Mouse (Mus musculus) limb, embryonic 11.5 days (tissue): ENCODE data around the gene Ern1. TPM values are rescaled to one million over a fixed set of nuclear protein-coding genes. Genes with fewer than 3 reads are reported as not detected.

ENCODE experiments used
- ATAC-seq: fragments of 200-750 bp; cut with Nextera tagmentation; 2 replicates; pipeline ENCODE4 v1.8.0; 2017; ENCODE audit warnings: low read depth; ENCODE audit not compliant: insufficient number of reproducible peaks, low FRiP score, low TSS enrichment
- DNase-seq: peaks from one replicate; pipeline ENCODE4 v3.0.0-alpha.2; 2015; ENCODE audit warnings: low spot score
- H3K27ac ChIP-seq: fragments of 300-500 bp; sonication (generic); replicated peaks from 2 replicates; pipeline ENCODE4 v1.5.1; 2014; ENCODE audit warnings: low read depth, mild to moderate bottlenecking, low read length
- H3K27me3 ChIP-seq: fragments of 300-500 bp; sonication (generic); 2 replicates; pipeline ENCODE4 v1.6.1; 2014; ENCODE audit warnings: mild to moderate bottlenecking, low read length, mixed read lengths; ENCODE audit not compliant: control insufficient read depth, insufficient read depth
- H3K36me3 ChIP-seq: fragments of 300-500 bp; sonication (generic); 2 replicates; pipeline ENCODE4 v1.6.1; 2014; ENCODE audit warnings: mild to moderate bottlenecking, low read length, moderate library complexity, mixed read lengths; ENCODE audit not compliant: control insufficient read depth, insufficient read depth
- H3K4me1 ChIP-seq: fragments of 300-500 bp; sonication (generic); 2 replicates; pipeline ENCODE4 v1.6.1; 2014; ENCODE audit warnings: low read length, mixed read lengths; ENCODE audit not compliant: control insufficient read depth, insufficient read depth
- H3K4me2 ChIP-seq: fragments of 300-500 bp; sonication (generic); 2 replicates; pipeline ENCODE4 v1.6.1; 2014; ENCODE audit warnings: low read depth, mild to moderate bottlenecking, moderate library complexity; ENCODE audit not compliant: severe bottlenecking
- H3K4me3 ChIP-seq: fragments of 300-500 bp; sonication (generic); 2 replicates; pipeline ENCODE4 v1.5.1; 2014; ENCODE audit warnings: low read depth, low read length
- H3K9ac ChIP-seq: fragments of 300-500 bp; sonication (generic); 2 replicates; pipeline ENCODE4 v1.6.1; 2014; ENCODE audit warnings: mild to moderate bottlenecking, low read length
- H3K9me3 ChIP-seq: fragments of 300-500 bp; sonication (generic); 2 replicates; pipeline ENCODE4 v1.6.1; 2016; ENCODE audit warnings: low read length; ENCODE audit not compliant: control insufficient read depth
- WGBS: fragments of 180-500 bp; shearing (Covaris S2); extraction: QIAGEN DNeasy Blood & Tissue Kit; methylation state at CpG from one replicate; pipeline ENCODE4 v1.1.7; 2014; 5-methylcytosine and 5-hydroxymethylcytosine counted together
- polyA plus RNA-seq: library from polyadenylated mRNA; unstranded; fragments of >200 nt; fragmentation: Nextera tagmentation; extraction: Ambion mirVana; gene quantifications from 2 replicates; pipeline ENCODE4 v1.2.1, GENCODE M21; 2014

Gene Ern1
- polyA plus RNA-seq, 1 experiment from 2014 or later: 6.9 TPM

- H3K27me3 ChIP-seq: no peaks in the 10 kb centered on the region
- H3K36me3 ChIP-seq: no peaks in the 10 kb centered on the region
- peaks cover 24% of the 10 kb centered on the region for H3K4me1 ChIP-seq
- no peak; the same call in 1 of the 2 replicates for ATAC-seq
- WGBS: 43% methylated on average over 3 of the region's 3 CpGs
- no peak overlapping the region for H3K4me2 ChIP-seq
- DNase-seq: no peak
- H3K4me3 ChIP-seq: no peak overlapping the region
- no peak overlapping the region for H3K9ac ChIP-seq
- no peaks in the 10 kb centered on the region for H3K9me3 ChIP-seq
- no peak overlapping the region for H3K27ac ChIP-seq
These were observed 34.9 kb upstream of the Ern1 start for GRCm38 (mm10) chr11:106522538-106522937.

GRCm38 (mm10) chr11:106521612-106522011, 34.0 kb upstream of the Ern1 start:
- Histone ChIP-seq H3K9ac (no peak overlapping the region), H3K9me3 (no peaks in the 10 kb centered on the region), H3K36me3 (no peaks in the 10 kb centered on the region), H3K4me1 (peaks cover 22% of the 10 kb centered on the region), H3K27ac (no peak overlapping the region), H3K27me3 (no peaks in the 10 kb centered on the region), H3K4me3 (no peak overlapping the region), H3K4me2 (no peak overlapping the region)
- WGBS: 51% methylated on average over 4 of the region's 4 CpGs
- no peak for ATAC-seq
- DNase-seq: no peak

- H3K27me3 ChIP-seq: no peaks in the 10 kb centered on the region
- H3K27ac ChIP-seq: no peak overlapping the region
- H3K9ac ChIP-seq: no peak overlapping the region
- no peak overlapping the region for H3K4me2 ChIP-seq
- no peak overlapping the region for H3K4me3 ChIP-seq
- WGBS: 33% methylated on average over 3 of the region's 3 CpGs
- H3K9me3 ChIP-seq: no peaks in the 10 kb centered on the region
- DNase-seq: no peak
- no peak for ATAC-seq
- peaks cover 19% of the 10 kb centered on the region for H3K4me1 ChIP-seq
- H3K36me3 ChIP-seq: no peaks in the 10 kb centered on the region
These were observed 32.8 kb upstream of the Ern1 start for GRCm38 (mm10) chr11:106520404-106520803.

- no peaks in the 10 kb centered on the region for H3K27me3 ChIP-seq
- no peak overlapping the region; the same call in 1 of the 2 replicates for H3K27ac ChIP-seq
- H3K9ac ChIP-seq: no peak overlapping the region
- H3K4me2 ChIP-seq: no peak overlapping the region
- 29% methylated on average over 4 of the region's 4 CpGs for WGBS
- H3K4me1 ChIP-seq: peaks cover 22% of the 10 kb centered on the region
- no peak overlapping the region for H3K4me3 ChIP-seq
- no peak for ATAC-seq
- DNase-seq: no peak
- H3K36me3 ChIP-seq: no peaks in the 10 kb centered on the region
- no peaks in the 10 kb centered on the region for H3K9me3 ChIP-seq
These were observed 31.9 kb upstream of the Ern1 start for GRCm38 (mm10) chr11:106519519-106519918.

GRCm38 (mm10) chr11:106518391-106518790, 30.7 kb upstream of the Ern1 start:
- H3K4me3 ChIP-seq: no peak overlapping the region
- ATAC-seq (no peak; the same call in 1 of the 2 replicates), DNase-seq (no peak)

GRCm38 (mm10) chr11:106515079-106515745, 27.6 kb upstream of the Ern1 start:
- no peak overlapping the region for H3K4me3 ChIP-seq
- H3K27me3 ChIP-seq: no peaks in the 10 kb centered on the region
- 77% methylated on average over 16 of the region's 16 CpGs for WGBS
- no peaks in the 10 kb centered on the region for H3K9me3 ChIP-seq
- no peak overlapping the region for H3K4me2 ChIP-seq
- H3K36me3 ChIP-seq: peaks cover 2% of the 10 kb centered on the region
- DNase-seq: no peak
- no peak for ATAC-seq
- H3K4me1 ChIP-seq: peaks cover 22% of the 10 kb centered on the region
- no peak overlapping the region for H3K9ac ChIP-seq
- H3K27ac ChIP-seq: no peak overlapping the region

More at GRCm38 (mm10) chr11:106518391-106518790, 30.7 kb upstream of the Ern1 start:
- WGBS: 20% methylated on average over 4 of the region's 4 CpGs
- no peaks in the 10 kb centered on the region for H3K9me3 ChIP-seq
- H3K27ac ChIP-seq: no peak overlapping the region
- no peak overlapping the region for H3K9ac ChIP-seq
- peaks cover 26% of the 10 kb centered on the region for H3K4me1 ChIP-seq
- no peaks in the 10 kb centered on the region for H3K27me3 ChIP-seq
- H3K4me2 ChIP-seq: no peak overlapping the region
- H3K36me3 ChIP-seq: no peaks in the 10 kb centered on the region

- Histone ChIP-seq H3K36me3 (peaks cover 2% of the 10 kb centered on the region), H3K27me3 (no peaks in the 10 kb centered on the region), H3K4me1 (peaks cover 20% of the 10 kb centered on the region), H3K4me3 (no peak overlapping the region), H3K9ac (no peak overlapping the region), H3K27ac (no peak overlapping the region), H3K4me2 (no peak overlapping the region), H3K9me3 (no peaks in the 10 kb centered on the region)
- 30% methylated on average over 5 of the region's 5 CpGs for WGBS
- no peak for ATAC-seq
- no peak for DNase-seq
These were observed 26.8 kb upstream of the Ern1 start for GRCm38 (mm10) chr11:106514446-106514845.

- H3K36me3 ChIP-seq: peaks cover 7% of the 10 kb centered on the region
- peak overlapping the region; percentile 27; the same call in 1 of the 2 replicates for H3K9ac ChIP-seq
- WGBS: 43% methylated on average over 2 of the region's 2 CpGs
- DNase-seq (peak; percentile 58), ATAC-seq (no peak)
- H3K4me2 ChIP-seq: no peak overlapping the region
- H3K27me3 ChIP-seq: no peaks in the 10 kb centered on the region
- H3K9me3 ChIP-seq: no peaks in the 10 kb centered on the region
- no peak overlapping the region for H3K4me3 ChIP-seq
- H3K4me1 ChIP-seq: peaks cover 13% of the 10 kb centered on the region
- no peak overlapping the region for H3K27ac ChIP-seq
These were observed 25.5 kb upstream of the Ern1 start for GRCm38 (mm10) chr11:106513166-106513565.

- ATAC-seq (no peak), DNase-seq (no peak)
- no peaks in the 10 kb centered on the region for H3K9me3 ChIP-seq
- peaks cover 8% of the 10 kb centered on the region; the same call in 1 of the 2 replicates for H3K4me1 ChIP-seq
- no peaks in the 10 kb centered on the region for H3K27me3 ChIP-seq
- no peak overlapping the region for H3K27ac ChIP-seq
- no peak overlapping the region for H3K9ac ChIP-seq
- H3K4me3 ChIP-seq: no peak overlapping the region
- peaks cover 7% of the 10 kb centered on the region for H3K36me3 ChIP-seq
- WGBS: 95% methylated on average over 7 of the region's 7 CpGs
- no peak overlapping the region for H3K4me2 ChIP-seq
These were observed 24.3 kb upstream of the Ern1 start for GRCm38 (mm10) chr11:106512006-106512390.
